Mouse (Mus musculus) embryonic fibroblast, embryonic 13.5 days (primary cell): ENCODE results near the gene Ndufa12. TPM values are rescaled to one million over a fixed set of nuclear protein-coding genes. Genes with fewer than 3 reads are reported as not detected.

Source experiments
- H3K27ac ChIP-seq: 2 replicates; pipeline ENCODE4 v1.5.1; 2012; ENCODE audit warnings: low read length, control low read depth, inconsistent platforms; ENCODE audit not compliant: insufficient read depth
- H3K4me1 ChIP-seq: 2 replicates; pipeline ENCODE4 v1.6.1; 2011; ENCODE audit warnings: low read length; ENCODE audit not compliant: control insufficient read depth, insufficient read depth
- H3K4me3 ChIP-seq: 2 replicates; pipeline ENCODE4 v1.5.1; 2011; ENCODE audit warnings: mild to moderate bottlenecking, control low read depth, low read length; ENCODE audit not compliant: insufficient read depth
- CTCF ChIP-seq: IDR thresholded peaks from 2 replicates; pipeline ENCODE4 v1.5.1; 2011; ENCODE audit warnings: mild to moderate bottlenecking, control low read depth, low read length, moderate library complexity, borderline replicate concordance; ENCODE audit not compliant: insufficient read depth
- POLR2A ChIP-seq: IDR thresholded peaks from 2 replicates; pipeline ENCODE4 v1.6.1; 2011; ENCODE audit warnings: low read depth, mild to moderate bottlenecking, control low read depth, low read length, moderate library complexity
- polyA plus RNA-seq: library from polyadenylated mRNA; stranded (reverse); fragments of >200 nt; gene quantifications from 2 replicates; pipeline ENCODE4 v1.2.4, GENCODE M21; 2011; ENCODE audit warnings: low read depth; ENCODE audit not compliant: missing spikeins, insufficient read length

Ndufa12 gene
- polyA plus RNA-seq, 1 experiment: 170 TPM

GRCm38 (mm10) chr10:94167051-94167750 is 31.3 kb upstream of the Ndufa12 start:
- no peak for TF ChIP-seq CTCF
- no peak for TF ChIP-seq POLR2A
- H3K4me3 ChIP-seq: no peak overlapping the region
- peaks cover 2% of the 10 kb centered on the region; the same call in 1 of the 2 replicates for H3K4me1 ChIP-seq
- H3K27ac ChIP-seq: no peak overlapping the region

GRCm38 (mm10) chr10:94171440-94172130 is 26.9 kb upstream of the Ndufa12 start:
- Histone ChIP-seq H3K4me1 (peaks cover 2% of the 10 kb centered on the region; the same call in 1 of the 2 replicates), H3K4me3 (no peak overlapping the region), H3K27ac (no peak overlapping the region)
- TF ChIP-seq CTCF (no peak), POLR2A (no peak)

GRCm38 (mm10) chr10:94172137-94172536 is 26.4 kb upstream of the Ndufa12 start:
- TF ChIP-seq CTCF (no peak), POLR2A (no peak)
- Histone ChIP-seq H3K4me3 (no peak overlapping the region), H3K4me1 (peaks cover 2% of the 10 kb centered on the region; the same call in 1 of the 2 replicates), H3K27ac (no peak overlapping the region)

- H3K27ac ChIP-seq: no peak overlapping the region
- no peak for TF ChIP-seq POLR2A
- no peak for TF ChIP-seq CTCF
Observed at GRCm38 (mm10) chr10:94172706-94173105, 25.8 kb upstream of the Ndufa12 start.

GRCm38 (mm10) chr10:94174652-94175051 is 23.9 kb upstream of the Ndufa12 start:
- H3K4me3 ChIP-seq: no peak overlapping the region
- H3K27ac ChIP-seq: no peak overlapping the region
- TF ChIP-seq POLR2A (no peak), CTCF (no peak)
- H3K4me1 ChIP-seq: peaks cover 2% of the 10 kb centered on the region; the same call in 1 of the 2 replicates

More at GRCm38 (mm10) chr10:94172706-94173105, 25.8 kb upstream of the Ndufa12 start:
- Histone ChIP-seq H3K4me1 (peaks cover 2% of the 10 kb centered on the region; the same call in 1 of the 2 replicates), H3K4me3 (no peak overlapping the region)

- Histone ChIP-seq H3K4me1 (no peaks in the 10 kb centered on the region), H3K4me3 (no peak overlapping the region)
Observed at GRCm38 (mm10) chr10:94183199-94183598, 15.3 kb upstream of the Ndufa12 start.

GRCm38 (mm10) chr10:94204973-94205372 is 6.5 kb downstream of the Ndufa12 start:
- TF ChIP-seq CTCF (no peak), POLR2A (no peak)
- no peaks in the 10 kb centered on the region for H3K4me1 ChIP-seq
- H3K4me3 ChIP-seq: no peak overlapping the region
- H3K27ac ChIP-seq: no peak overlapping the region

More at GRCm38 (mm10) chr10:94183199-94183598, 15.3 kb upstream of the Ndufa12 start:
- H3K27ac ChIP-seq: no peak overlapping the region
- no peak for TF ChIP-seq POLR2A
- no peak for TF ChIP-seq CTCF

- Histone ChIP-seq H3K27ac (no peak overlapping the region), H3K4me1 (no peaks in the 10 kb centered on the region), H3K4me3 (no peak overlapping the region)
- no peak for TF ChIP-seq CTCF
- no peak for TF ChIP-seq POLR2A
Observed at GRCm38 (mm10) chr10:94210718-94211618, 12.4 kb downstream of the Ndufa12 start.

- no peak overlapping the region for H3K27ac ChIP-seq
- H3K4me3 ChIP-seq: no peak overlapping the region
- no peaks in the 10 kb centered on the region for H3K4me1 ChIP-seq
- TF ChIP-seq CTCF: no peak
- TF ChIP-seq POLR2A: no peak
Observed at GRCm38 (mm10) chr10:94211725-94212124, 13.2 kb downstream of the Ndufa12 start.
